Mouse (Mus musculus): ENCODE measurements around the gene Rasal2. TPM values are rescaled to one million over a fixed set of nuclear protein-coding genes. Genes with fewer than 3 reads are reported as not detected.

Gene Rasal2
- polyA plus RNA-seq, 1 experiment = 3.0 TPM

- H3K79me2 ChIP-seq (ENCODE audit: control insufficient read depth, insufficient read depth) = peaks cover 19% of the 10 kb centered on the region
- peaks cover 7% of the 10 kb centered on the region for H3K79me3 ChIP-seq (ENCODE audit: low read depth)
- H3K27me3 ChIP-seq (ENCODE audit: control insufficient read depth, insufficient read depth, insufficient read length) = no peaks in the 10 kb centered on the region
- H3ac ChIP-seq (ENCODE audit: control insufficient read depth, insufficient read length, low read depth) = no peak overlapping the region
- no peak overlapping the region for H3K4me3 ChIP-seq (ENCODE audit: insufficient read depth, poor library complexity, severe bottlenecking)
- peak; percentile 7 for TF ChIP-seq MAX (IDR thresholded peaks at IDR 0.05)
- TF ChIP-seq USF1 (IDR thresholded peaks at IDR 0.05; ENCODE audit: low read depth) = peak; percentile 57
- TF ChIP-seq FOSL1 (IDR thresholded peaks at IDR 0.05; ENCODE audit: insufficient read depth, low read length, poor library complexity, severe bottlenecking) = peak; percentile 16
- TF ChIP-seq MYOG (IDR thresholded peaks at IDR 0.05; ENCODE audit: control insufficient read depth, extremely low read depth, insufficient read length) = no peak
- TF ChIP-seq MYOD1 (IDR thresholded peaks at IDR 0.05; ENCODE audit: control insufficient read depth, insufficient read length, low read depth) = no peak
- TF ChIP-seq CTCF (IDR thresholded peaks at IDR 0.05; ENCODE audit: control insufficient read depth, insufficient read depth, insufficient read length) = no peak
- TF ChIP-seq CEBPB (IDR thresholded peaks at IDR 0.05; ENCODE audit: low read depth) = no peak
- H3K36me3 ChIP-seq (ENCODE audit: control insufficient read depth, insufficient read depth) = no peaks in the 10 kb centered on the region
Measured at GRCm38 (mm10) chr1:157380694-157381093, 31.7 kb downstream of the Rasal2 start.

GRCm38 (mm10) chr1:157370397-157370796, 42.0 kb downstream of the Rasal2 start:
- Histone ChIP-seq H3K27me3 (ENCODE audit: control insufficient read depth, insufficient read depth, insufficient read length) (no peaks in the 10 kb centered on the region), H3K4me3 (ENCODE audit: insufficient read depth, poor library complexity, severe bottlenecking) (no peak overlapping the region), H3ac (ENCODE audit: control insufficient read depth, insufficient read length, low read depth) (no peak overlapping the region), H3K36me3 (ENCODE audit: control insufficient read depth, insufficient read depth) (no peaks in the 10 kb centered on the region), H3K79me3 (ENCODE audit: low read depth) (peaks cover 8% of the 10 kb centered on the region), H3K79me2 (ENCODE audit: control insufficient read depth, insufficient read depth) (peaks cover 27% of the 10 kb centered on the region)
- no peak for TF ChIP-seq FOSL1 (IDR thresholded peaks at IDR 0.05; ENCODE audit: insufficient read depth, low read length, poor library complexity, severe bottlenecking)
- TF ChIP-seq MYOG (IDR thresholded peaks at IDR 0.05; ENCODE audit: control insufficient read depth, extremely low read depth, insufficient read length) = no peak
- no peak for TF ChIP-seq MYOD1 (IDR thresholded peaks at IDR 0.05; ENCODE audit: control insufficient read depth, insufficient read length, low read depth)
- no peak for TF ChIP-seq CTCF (IDR thresholded peaks at IDR 0.05; ENCODE audit: control insufficient read depth, insufficient read depth, insufficient read length)
- TF ChIP-seq USF1 (IDR thresholded peaks at IDR 0.05; ENCODE audit: low read depth) = no peak
- no peak for TF ChIP-seq MAX (IDR thresholded peaks at IDR 0.05)
- TF ChIP-seq CEBPB (IDR thresholded peaks at IDR 0.05; ENCODE audit: low read depth) = no peak

- Histone ChIP-seq H3K27me3 (ENCODE audit: control insufficient read depth, insufficient read depth, insufficient read length) (no peaks in the 10 kb centered on the region), H3ac (ENCODE audit: control insufficient read depth, insufficient read length, low read depth) (no peak overlapping the region), H3K79me3 (ENCODE audit: low read depth) (peaks cover 11% of the 10 kb centered on the region), H3K4me3 (ENCODE audit: insufficient read depth, poor library complexity, severe bottlenecking) (no peak overlapping the region), H3K36me3 (ENCODE audit: control insufficient read depth, insufficient read depth) (no peaks in the 10 kb centered on the region), H3K79me2 (ENCODE audit: control insufficient read depth, insufficient read depth) (peaks cover 33% of the 10 kb centered on the region)
- no peak for TF ChIP-seq MAX (IDR thresholded peaks at IDR 0.05)
- no peak for TF ChIP-seq MYOG (IDR thresholded peaks at IDR 0.05; ENCODE audit: control insufficient read depth, extremely low read depth, insufficient read length)
- no peak for TF ChIP-seq CEBPB (IDR thresholded peaks at IDR 0.05; ENCODE audit: low read depth)
- no peak for TF ChIP-seq MYOD1 (IDR thresholded peaks at IDR 0.05; ENCODE audit: control insufficient read depth, insufficient read length, low read depth)
- TF ChIP-seq FOSL1 (IDR thresholded peaks at IDR 0.05; ENCODE audit: insufficient read depth, low read length, poor library complexity, severe bottlenecking) = no peak
- no peak for TF ChIP-seq CTCF (IDR thresholded peaks at IDR 0.05; ENCODE audit: control insufficient read depth, insufficient read depth, insufficient read length)
- TF ChIP-seq USF1 (IDR thresholded peaks at IDR 0.05; ENCODE audit: low read depth) = no peak
Measured at GRCm38 (mm10) chr1:157368316-157368715, 44.1 kb downstream of the Rasal2 start.

DNA sequence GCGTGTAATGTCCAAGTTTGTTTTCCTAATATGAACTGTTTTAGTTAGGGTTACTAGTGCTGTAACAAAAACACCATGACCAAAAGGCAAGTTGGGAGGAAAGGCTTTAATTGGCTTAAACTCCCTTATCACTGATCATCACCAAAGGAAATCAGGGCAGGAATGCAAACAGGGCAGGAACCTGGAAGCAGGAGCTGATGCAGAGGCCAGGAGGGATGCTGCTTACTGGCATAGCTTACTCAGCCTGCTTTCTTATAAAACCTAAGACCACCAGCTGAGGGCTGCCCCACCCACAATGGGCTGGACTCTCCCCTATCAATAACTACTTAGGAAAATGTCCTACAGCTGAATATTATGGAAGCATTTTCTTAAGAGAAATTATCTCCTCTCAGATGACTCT, 65.7 kb downstream of the Rasal2 start:
- H3ac ChIP-seq (ENCODE audit: control insufficient read depth, insufficient read length, low read depth) = no peak overlapping the region
- no peaks in the 10 kb centered on the region for H3K27me3 ChIP-seq (ENCODE audit: control insufficient read depth, insufficient read depth, insufficient read length)
- peaks cover 2% of the 10 kb centered on the region for H3K79me3 ChIP-seq (ENCODE audit: low read depth)
- no peaks in the 10 kb centered on the region for H3K36me3 ChIP-seq (ENCODE audit: control insufficient read depth, insufficient read depth)
- H3K4me3 ChIP-seq (ENCODE audit: insufficient read depth, poor library complexity, severe bottlenecking) = no peak overlapping the region
- H3K79me2 ChIP-seq (ENCODE audit: control insufficient read depth, insufficient read depth) = peaks cover 13% of the 10 kb centered on the region
- TF ChIP-seq MAX (IDR thresholded peaks at IDR 0.05) = no peak
- TF ChIP-seq MYOG (IDR thresholded peaks at IDR 0.05; ENCODE audit: control insufficient read depth, extremely low read depth, insufficient read length) = no peak
- TF ChIP-seq CEBPB (IDR thresholded peaks at IDR 0.05; ENCODE audit: low read depth) = no peak
- TF ChIP-seq USF1 (IDR thresholded peaks at IDR 0.05; ENCODE audit: low read depth) = no peak
- no peak for TF ChIP-seq FOSL1 (IDR thresholded peaks at IDR 0.05; ENCODE audit: insufficient read depth, low read length, poor library complexity, severe bottlenecking)
- no peak for TF ChIP-seq CTCF (IDR thresholded peaks at IDR 0.05; ENCODE audit: control insufficient read depth, insufficient read depth, insufficient read length)
- no peak for TF ChIP-seq MYOD1 (IDR thresholded peaks at IDR 0.05; ENCODE audit: control insufficient read depth, insufficient read length, low read depth)

- Histone ChIP-seq H3K79me2 (ENCODE audit: control insufficient read depth, insufficient read depth) (peaks cover 13% of the 10 kb centered on the region), H3K36me3 (ENCODE audit: control insufficient read depth, insufficient read depth) (no peaks in the 10 kb centered on the region), H3ac (ENCODE audit: control insufficient read depth, insufficient read length, low read depth) (no peak overlapping the region), H3K27me3 (ENCODE audit: control insufficient read depth, insufficient read depth, insufficient read length) (no peaks in the 10 kb centered on the region), H3K4me3 (ENCODE audit: insufficient read depth, poor library complexity, severe bottlenecking) (no peak overlapping the region), H3K79me3 (ENCODE audit: low read depth) (peaks cover 2% of the 10 kb centered on the region)
- TF ChIP-seq MYOD1 (IDR thresholded peaks at IDR 0.05; ENCODE audit: control insufficient read depth, insufficient read length, low read depth) (peak; percentile 23), CEBPB (IDR thresholded peaks at IDR 0.05; ENCODE audit: low read depth) (peak; percentile 88), MYOG (IDR thresholded peaks at IDR 0.05; ENCODE audit: control insufficient read depth, extremely low read depth, insufficient read length) (no peak), MAX (IDR thresholded peaks at IDR 0.05) (no peak), FOSL1 (IDR thresholded peaks at IDR 0.05; ENCODE audit: insufficient read depth, low read length, poor library complexity, severe bottlenecking) (peak; percentile 76), USF1 (IDR thresholded peaks at IDR 0.05; ENCODE audit: low read depth) (no peak), CTCF (IDR thresholded peaks at IDR 0.05; ENCODE audit: control insufficient read depth, insufficient read depth, insufficient read length) (no peak)
Measured at GRCm38 (mm10) chr1:157343519-157343918, 68.9 kb downstream of the Rasal2 start.
